Mouse (Mus musculus): ENCODE results near the gene Rfx2. TPM values are rescaled to one million over a fixed set of nuclear protein-coding genes. Genes with fewer than 3 reads are reported as not detected.

The Rfx2 gene
- total RNA-seq, 1 experiment from 2014 or later, result 7.6 TPM

GRCm38 (mm10) chr17:56836336-56836735, 5.5 kb upstream of the Rfx2 start:
- no peak for ATAC-seq (replicated peaks; ENCODE audit: low read depth, poor library complexity, severe bottlenecking)

GRCm38 (mm10) chr17:56833381-56833780, 2.6 kb upstream of the Rfx2 start:
- no peak for ATAC-seq (replicated peaks; ENCODE audit: low read depth, poor library complexity, severe bottlenecking)

GRCm38 (mm10) chr17:56832918-56833317, 2.1 kb upstream of the Rfx2 start:
- ATAC-seq (replicated peaks; ENCODE audit: low read depth, poor library complexity, severe bottlenecking), result no peak

- peak; percentile 90 for ATAC-seq (replicated peaks; ENCODE audit: low read depth, poor library complexity, severe bottlenecking)
These were observed 451 bp upstream of the Rfx2 start for GRCm38 (mm10) chr17:56831111-56831816.

- no peak for ATAC-seq (replicated peaks; ENCODE audit: low read depth, poor library complexity, severe bottlenecking)
These were observed 1.0 kb downstream of the Rfx2 start for GRCm38 (mm10) chr17:56829795-56830194.

- no peak for ATAC-seq (replicated peaks; ENCODE audit: low read depth, poor library complexity, severe bottlenecking)
These were observed 1.6 kb downstream of the Rfx2 start for GRCm38 (mm10) chr17:56829171-56829570.

GRCm38 (mm10) chr17:56826718-56827117, 4.1 kb downstream of the Rfx2 start:
- ATAC-seq (replicated peaks; ENCODE audit: low read depth, poor library complexity, severe bottlenecking), result peak; percentile 59

- no peak for ATAC-seq (replicated peaks; ENCODE audit: low read depth, poor library complexity, severe bottlenecking)
These were observed 7.5 kb downstream of the Rfx2 start for GRCm38 (mm10) chr17:56823352-56823751.

GRCm38 (mm10) chr17:56822380-56822779, 8.4 kb downstream of the Rfx2 start:
- ATAC-seq (replicated peaks; ENCODE audit: low read depth, poor library complexity, severe bottlenecking), result no peak

- peak; percentile 92 for ATAC-seq (replicated peaks; ENCODE audit: low read depth, poor library complexity, severe bottlenecking)
These were observed 11.1 kb downstream of the Rfx2 start for GRCm38 (mm10) chr17:56819694-56820111.

GRCm38 (mm10) chr17:56819032-56819545, 11.7 kb downstream of the Rfx2 start:
- peak; percentile 19 for ATAC-seq (replicated peaks; ENCODE audit: low read depth, poor library complexity, severe bottlenecking)

- ATAC-seq (replicated peaks; ENCODE audit: low read depth, poor library complexity, severe bottlenecking), result no peak
These were observed 12.7 kb downstream of the Rfx2 start for GRCm38 (mm10) chr17:56818067-56818636.

GRCm38 (mm10) chr17:56815057-56815345, 15.8 kb downstream of the Rfx2 start:
- no peak for ATAC-seq (replicated peaks; ENCODE audit: low read depth, poor library complexity, severe bottlenecking)

- peak; percentile 67 for ATAC-seq (replicated peaks; ENCODE audit: low read depth, poor library complexity, severe bottlenecking)
These were observed 16.3 kb downstream of the Rfx2 start for GRCm38 (mm10) chr17:56814316-56815056.

- peak; percentile 61 for ATAC-seq (replicated peaks; ENCODE audit: low read depth, poor library complexity, severe bottlenecking)
These were observed 20.6 kb downstream of the Rfx2 start for GRCm38 (mm10) chr17:56810245-56810644.

GRCm38 (mm10) chr17:56808518-56808917, 22.3 kb downstream of the Rfx2 start:
- ATAC-seq (replicated peaks; ENCODE audit: low read depth, poor library complexity, severe bottlenecking), result peak; percentile 74

- ATAC-seq (replicated peaks; ENCODE audit: low read depth, poor library complexity, severe bottlenecking), result no peak
These were observed 25.0 kb downstream of the Rfx2 start for GRCm38 (mm10) chr17:56805784-56806183.

GRCm38 (mm10) chr17:56804952-56805351, 25.9 kb downstream of the Rfx2 start:
- ATAC-seq (replicated peaks; ENCODE audit: low read depth, poor library complexity, severe bottlenecking), result no peak

GRCm38 (mm10) chr17:56802065-56802464, 28.7 kb downstream of the Rfx2 start:
- ATAC-seq (replicated peaks; ENCODE audit: low read depth, poor library complexity, severe bottlenecking), result no peak

- ATAC-seq (replicated peaks; ENCODE audit: low read depth, poor library complexity, severe bottlenecking), result no peak
These were observed 31.5 kb downstream of the Rfx2 start for GRCm38 (mm10) chr17:56799276-56799675.
